Mouse (Mus musculus) neural tube, embryonic 12.5 days (tissue): ENCODE measurements around the gene Larp6. TPM values are rescaled to one million over a fixed set of nuclear protein-coding genes. Genes with fewer than 3 reads are reported as not detected.

Experiments used
- ATAC-seq: fragments of 200-750 bp; cut with Nextera tagmentation; 2 replicates; pipeline ENCODE4 v1.8.0; 2017; ENCODE audit warnings: low read depth, mild to moderate bottlenecking, moderate TSS enrichment, moderate library complexity; ENCODE audit not compliant: low FRiP score
- H3K27ac ChIP-seq: fragments of 300-500 bp; sonication (generic); 2 replicates; pipeline ENCODE4 v1.5.1; 2016
- H3K27me3 ChIP-seq: fragments of 300-500 bp; sonication (generic); replicated peaks from 2 replicates; pipeline ENCODE4 v1.6.1; 2016; ENCODE audit warnings: mild to moderate bottlenecking
- H3K36me3 ChIP-seq: fragments of 300-500 bp; sonication (generic); 2 replicates; pipeline ENCODE4 v1.6.1; 2016; ENCODE audit warnings: mild to moderate bottlenecking
- H3K4me1 ChIP-seq: fragments of 300-500 bp; sonication (generic); 2 replicates; pipeline ENCODE4 v1.6.1; 2016
- H3K4me2 ChIP-seq: fragments of 300-500 bp; sonication (generic); replicated peaks from 2 replicates; pipeline ENCODE4 v1.6.1; 2016; ENCODE audit warnings: mild to moderate bottlenecking
- H3K4me3 ChIP-seq: fragments of 300-500 bp; sonication (generic); 2 replicates; pipeline ENCODE4 v1.5.1; 2016
- H3K9ac ChIP-seq: fragments of 300-500 bp; sonication (generic); 2 replicates; pipeline ENCODE4 v1.6.1; 2016; ENCODE audit warnings: mild to moderate bottlenecking
- H3K9me3 ChIP-seq: fragments of 300-500 bp; sonication (generic); 2 replicates; pipeline ENCODE4 v1.6.1; 2016; ENCODE audit warnings: mild to moderate bottlenecking
- WGBS: fragments of 180-500 bp; shearing (Covaris S2); methylation state at CpG from one replicate; pipeline ENCODE4 v1.1.7; 2016; 5-methylcytosine and 5-hydroxymethylcytosine counted together
- polyA plus RNA-seq: library from polyadenylated mRNA; unstranded; fragments of >200 nt; fragmentation: Nextera tagmentation; extraction: Ambion mirVana; gene quantifications from 2 replicates; pipeline ENCODE4 v1.2.1, GENCODE M21; 2016

The Larp6 gene
- polyA plus RNA-seq, 1 experiment from 2014 or later = 6.0 TPM

GRCm38 (mm10) chr9:60718284-60718683, 5.5 kb downstream of the Larp6 start:
- H3K27me3 ChIP-seq = peaks cover 11% of the 10 kb centered on the region
- no peak overlapping the region for H3K27ac ChIP-seq
- ATAC-seq = no peak
- 58% methylated on average over 3 of the region's 3 CpGs for whole genome bisulfite sequencing
- no peak overlapping the region for H3K9ac ChIP-seq
- no peaks in the 10 kb centered on the region for H3K9me3 ChIP-seq
- H3K4me1 ChIP-seq = peaks cover 6% of the 10 kb centered on the region; the same call in 1 of the 2 replicates
- no peak overlapping the region for H3K4me3 ChIP-seq
- H3K4me2 ChIP-seq = no peak overlapping the region
- H3K36me3 ChIP-seq = no peaks in the 10 kb centered on the region

- no peaks in the 10 kb centered on the region for H3K9me3 ChIP-seq
- H3K36me3 ChIP-seq = no peaks in the 10 kb centered on the region
- no peak overlapping the region for H3K4me2 ChIP-seq
- no peak overlapping the region for H3K27ac ChIP-seq
- ATAC-seq = no peak
- 82% methylated on average over 3 of the region's 3 CpGs for WGBS
- no peak overlapping the region for H3K4me3 ChIP-seq
- H3K9ac ChIP-seq = no peak overlapping the region
- H3K27me3 ChIP-seq = peaks cover 6% of the 10 kb centered on the region
- H3K4me1 ChIP-seq = no peaks in the 10 kb centered on the region
These were observed 6.9 kb downstream of the Larp6 start for GRCm38 (mm10) chr9:60719687-60720086.

DNA sequence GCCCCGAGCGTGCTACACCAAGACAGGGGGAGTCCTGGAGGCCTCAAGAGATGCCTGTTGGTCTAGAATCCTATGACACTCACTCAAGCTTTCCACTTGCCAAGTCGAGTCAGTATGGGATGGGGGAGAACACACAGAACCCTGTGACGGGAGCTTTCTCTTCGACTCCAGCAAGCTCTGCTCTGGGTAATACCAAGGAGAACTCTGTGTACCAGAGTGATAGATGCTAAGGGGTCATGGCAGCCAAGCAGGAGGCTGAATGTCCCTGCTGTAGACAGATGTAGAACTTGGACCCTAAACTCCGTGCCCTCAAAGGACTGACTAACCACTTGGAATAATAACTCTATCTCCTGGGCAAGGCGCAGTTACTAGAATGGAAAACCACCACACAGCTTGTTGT, 12.2 kb downstream of the Larp6 start:
- H3K9me3 ChIP-seq = no peaks in the 10 kb centered on the region
- no peaks in the 10 kb centered on the region for H3K36me3 ChIP-seq
- ATAC-seq = no peak
- no peak overlapping the region for H3K27ac ChIP-seq
- H3K4me1 ChIP-seq = no peaks in the 10 kb centered on the region
- no peak overlapping the region for H3K9ac ChIP-seq
- 93% methylated on average over 7 of the region's 7 CpGs for WGBS
- no peaks in the 10 kb centered on the region for H3K27me3 ChIP-seq
- no peak overlapping the region for H3K4me3 ChIP-seq
- H3K4me2 ChIP-seq = no peak overlapping the region

DNA sequence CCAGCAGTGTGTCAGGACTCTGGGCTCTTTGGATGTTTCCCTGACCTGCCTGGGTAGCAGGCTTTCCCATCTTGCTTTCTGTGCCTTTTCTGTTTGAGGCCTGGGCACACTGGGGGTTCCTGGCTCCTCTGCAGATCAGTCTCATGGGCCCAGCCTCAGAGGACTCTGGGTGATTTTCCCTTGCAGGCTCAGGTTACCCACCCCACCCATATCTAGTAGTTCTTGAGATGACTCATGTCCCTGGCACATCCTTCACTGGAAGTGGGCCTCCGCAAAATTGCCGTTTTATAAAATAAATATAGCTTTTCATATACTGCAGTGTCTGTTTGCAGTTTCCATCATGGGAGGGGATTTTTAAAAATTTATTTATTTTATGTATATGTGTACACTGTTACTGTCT, 21.5 kb downstream of the Larp6 start:
- no peak overlapping the region for H3K4me2 ChIP-seq
- no peaks in the 10 kb centered on the region for H3K4me1 ChIP-seq
- no peak overlapping the region for H3K9ac ChIP-seq
- no peaks in the 10 kb centered on the region for H3K27me3 ChIP-seq
- ATAC-seq = no peak
- peaks cover 4% of the 10 kb centered on the region; the same call in 1 of the 2 replicates for H3K36me3 ChIP-seq
- no peak overlapping the region for H3K27ac ChIP-seq
- no peaks in the 10 kb centered on the region for H3K9me3 ChIP-seq
- WGBS = 96% methylated on average over 2 of the region's 2 CpGs
- no peak overlapping the region for H3K4me3 ChIP-seq

DNA sequence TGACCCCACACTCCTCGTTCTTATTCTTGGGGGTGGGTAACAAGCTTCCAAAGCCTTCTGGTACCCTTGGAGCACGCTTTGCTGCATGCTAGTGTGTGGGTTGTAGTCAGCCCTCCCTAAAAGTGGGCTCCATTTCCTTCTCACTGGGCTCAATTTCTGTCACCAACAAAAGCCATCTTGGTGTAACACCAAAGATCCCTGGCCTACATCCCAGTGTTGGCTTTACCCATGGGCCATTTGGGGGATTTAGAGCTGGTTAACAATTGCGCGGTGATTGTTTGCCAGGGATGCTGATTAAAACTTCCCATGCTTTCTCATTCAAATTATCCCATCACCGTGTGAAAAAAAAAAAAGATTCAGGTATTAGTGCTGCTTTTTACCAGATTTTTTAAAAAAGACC, 26.3 kb downstream of the Larp6 start:
- H3K4me2 ChIP-seq = no peak overlapping the region
- H3K27me3 ChIP-seq = no peaks in the 10 kb centered on the region
- H3K9ac ChIP-seq = no peak overlapping the region
- H3K4me1 ChIP-seq = no peaks in the 10 kb centered on the region
- no peak overlapping the region for H3K4me3 ChIP-seq
- WGBS = 89% methylated on average over 5 of the region's 5 CpGs
- H3K36me3 ChIP-seq = peaks cover 4% of the 10 kb centered on the region; the same call in 1 of the 2 replicates
- H3K9me3 ChIP-seq = no peaks in the 10 kb centered on the region
- no peak overlapping the region for H3K27ac ChIP-seq
- no peak for ATAC-seq

DNA sequence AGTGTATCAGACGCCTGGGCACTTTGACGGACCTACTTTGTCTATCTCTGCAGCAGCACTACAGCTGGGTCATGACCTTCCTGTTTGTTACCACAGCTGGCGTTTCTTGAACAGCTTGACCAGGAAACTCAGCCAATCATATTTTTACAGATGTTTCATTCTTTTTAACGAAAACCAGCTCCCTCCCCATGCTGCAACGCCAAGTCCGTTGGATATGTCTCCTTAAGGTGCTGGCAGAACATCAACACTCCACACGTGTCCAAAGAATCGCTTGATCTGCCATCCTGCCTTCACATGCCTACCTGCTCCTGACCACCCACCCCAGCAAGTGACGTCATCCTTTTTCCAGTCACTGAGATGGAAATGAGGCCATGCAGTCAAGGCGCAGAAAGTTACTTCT, 28.6 kb downstream of the Larp6 start:
- ATAC-seq = no peak
- WGBS = 75% methylated on average over 10 of the region's 10 CpGs
- H3K27me3 ChIP-seq = no peaks in the 10 kb centered on the region
- no peak overlapping the region for H3K27ac ChIP-seq
- H3K4me3 ChIP-seq = no peak overlapping the region
- no peaks in the 10 kb centered on the region for H3K4me1 ChIP-seq
- H3K9ac ChIP-seq = no peak overlapping the region
- peaks cover 4% of the 10 kb centered on the region; the same call in 1 of the 2 replicates for H3K36me3 ChIP-seq
- no peaks in the 10 kb centered on the region for H3K9me3 ChIP-seq
- no peak overlapping the region for H3K4me2 ChIP-seq

DNA sequence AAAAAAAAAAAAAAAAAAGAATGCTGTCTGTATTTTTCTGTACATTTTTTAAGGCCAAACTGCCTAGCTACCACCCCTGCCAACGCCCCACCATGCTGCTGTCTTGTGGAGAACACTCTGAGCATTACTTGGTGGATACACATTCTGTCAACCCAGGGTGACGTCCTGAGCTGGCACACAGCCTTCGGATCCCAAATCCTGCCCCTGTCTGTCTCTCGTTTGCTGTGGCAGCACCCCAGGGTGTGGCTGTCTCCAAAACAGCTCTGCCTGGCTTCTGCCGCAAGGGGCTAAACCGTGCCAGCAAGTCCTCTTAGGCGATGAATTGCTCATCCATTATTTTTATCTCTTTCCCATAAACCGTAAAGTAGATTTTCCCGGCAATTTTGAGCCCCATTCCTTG, 29.7 kb downstream of the Larp6 start:
- Histone ChIP-seq H3K4me1 (no peaks in the 10 kb centered on the region), H3K9me3 (no peaks in the 10 kb centered on the region), H3K4me3 (no peak overlapping the region), H3K4me2 (no peak overlapping the region), H3K9ac (no peak overlapping the region), H3K27me3 (no peaks in the 10 kb centered on the region), H3K36me3 (no peaks in the 10 kb centered on the region), H3K27ac (no peak overlapping the region)
- ATAC-seq = no peak
- 77% methylated on average over 9 of the region's 9 CpGs for WGBS

DNA sequence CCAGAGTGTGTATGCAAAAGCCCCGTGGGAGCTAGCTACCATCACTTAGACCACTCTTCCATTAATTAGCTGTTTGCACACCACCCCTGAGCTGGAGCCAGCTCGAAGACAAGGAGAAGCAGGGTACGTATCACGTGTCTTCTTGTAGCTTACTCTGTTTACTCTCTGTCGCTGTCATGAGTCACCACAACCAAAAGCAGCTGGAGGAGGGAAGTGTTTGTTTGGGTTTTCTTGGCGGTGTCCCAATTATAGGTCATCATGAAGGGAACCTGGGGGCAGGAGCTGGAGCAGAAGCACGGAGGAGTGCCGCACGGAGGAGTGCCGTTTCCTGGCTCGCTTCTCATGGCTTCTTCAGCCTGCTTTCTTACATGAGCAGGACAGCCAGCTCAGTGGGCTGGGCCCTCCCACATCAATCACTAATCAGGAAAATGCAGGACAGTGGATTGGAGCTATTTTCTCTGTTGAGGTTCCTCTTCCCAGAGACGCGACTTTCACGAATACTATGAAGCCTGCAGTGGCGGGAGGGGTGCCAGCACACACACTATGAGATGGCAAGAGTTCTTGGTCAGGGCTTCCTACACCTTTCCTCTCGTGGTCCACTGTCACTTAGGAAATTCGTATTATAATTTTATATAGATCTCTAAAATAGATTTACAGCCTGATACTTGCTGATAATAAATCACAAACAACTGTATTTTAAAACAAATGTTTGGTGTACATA, 30.6 kb downstream of the Larp6 start:
- Histone ChIP-seq H3K4me2 (no peak overlapping the region; the same call in 1 of the 2 replicates), H3K9me3 (no peaks in the 10 kb centered on the region), H3K27me3 (no peaks in the 10 kb centered on the region), H3K4me1 (no peaks in the 10 kb centered on the region), H3K27ac (no peak overlapping the region), H3K4me3 (no peak overlapping the region), H3K36me3 (no peaks in the 10 kb centered on the region), H3K9ac (no peak overlapping the region)
- no peak for ATAC-seq
- WGBS = 73% methylated on average over 17 of the region's 17 CpGs

DNA sequence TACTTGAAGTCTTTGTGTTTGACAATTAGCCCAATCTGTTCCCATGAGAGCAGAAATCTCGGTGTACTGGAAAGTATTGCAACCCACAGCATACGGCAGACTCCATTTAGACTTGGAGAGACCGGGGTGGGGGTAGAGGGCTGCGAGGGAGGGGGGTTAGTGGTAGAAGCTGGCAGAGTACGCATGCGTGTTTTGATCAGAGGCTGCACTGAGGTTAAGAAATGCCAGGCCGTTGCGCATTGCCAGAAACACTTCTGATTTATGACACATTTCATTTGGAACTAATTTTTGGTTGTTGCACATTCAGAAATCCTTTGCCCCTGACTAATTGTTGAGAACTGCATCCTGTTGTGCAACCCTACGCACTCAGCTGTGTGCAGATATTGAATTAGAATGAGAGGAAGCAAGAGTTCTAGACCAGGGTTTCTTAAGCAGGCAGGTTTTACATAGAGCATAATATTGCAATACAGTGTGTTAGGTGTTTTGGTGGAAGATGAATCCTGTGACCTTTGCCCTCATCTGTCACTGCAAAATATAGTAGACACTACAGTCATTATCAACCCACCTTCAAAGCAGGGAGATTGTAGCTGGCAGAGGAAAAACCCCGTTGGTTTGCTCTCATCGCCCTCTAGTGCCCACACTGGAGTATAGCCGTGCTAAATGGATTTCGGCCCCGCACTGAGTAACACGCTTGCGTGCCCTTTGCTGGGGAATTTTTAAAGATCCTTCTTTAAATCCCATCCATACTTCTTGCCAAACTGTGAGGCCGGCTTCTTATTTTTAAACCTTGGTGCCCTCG, 31.6 kb downstream of the Larp6 start:
- no peak overlapping the region for H3K27ac ChIP-seq
- no peaks in the 10 kb centered on the region for H3K4me1 ChIP-seq
- WGBS = 49% methylated on average over 18 of the region's 18 CpGs

GRCm38 (mm10) chr9:60744971-60745370, 32.2 kb downstream of the Larp6 start:
- H3K9ac ChIP-seq = no peak overlapping the region
- H3K4me2 ChIP-seq = no peak overlapping the region
- H3K4me3 ChIP-seq = no peak overlapping the region
- no peaks in the 10 kb centered on the region for H3K9me3 ChIP-seq
- 66% methylated on average over 4 of the region's 4 CpGs for WGBS
- no peaks in the 10 kb centered on the region for H3K4me1 ChIP-seq
- H3K27ac ChIP-seq = no peak overlapping the region
- no peaks in the 10 kb centered on the region for H3K27me3 ChIP-seq
- H3K36me3 ChIP-seq = no peaks in the 10 kb centered on the region
- no peak for ATAC-seq

More for the DNA sequence above, 31.6 kb downstream of the Larp6 start:
- Histone ChIP-seq H3K4me2 (no peak overlapping the region), H3K9me3 (no peaks in the 10 kb centered on the region), H3K9ac (no peak overlapping the region), H3K27me3 (no peaks in the 10 kb centered on the region), H3K4me3 (no peak overlapping the region), H3K36me3 (no peaks in the 10 kb centered on the region)
- no peak for ATAC-seq

- Histone ChIP-seq H3K4me3 (no peak overlapping the region), H3K27me3 (no peaks in the 10 kb centered on the region), H3K27ac (no peak overlapping the region), H3K9ac (no peak overlapping the region), H3K4me1 (no peaks in the 10 kb centered on the region), H3K4me2 (no peak overlapping the region), H3K36me3 (no peaks in the 10 kb centered on the region), H3K9me3 (no peaks in the 10 kb centered on the region)
- ATAC-seq = no peak
- 22% methylated on average over 6 of the region's 6 CpGs for WGBS
These were observed 33.8 kb downstream of the Larp6 start for GRCm38 (mm10) chr9:60746561-60746960.

GRCm38 (mm10) chr9:60747672-60748071, 34.9 kb downstream of the Larp6 start:
- H3K36me3 ChIP-seq = no peaks in the 10 kb centered on the region
- H3K9me3 ChIP-seq = no peaks in the 10 kb centered on the region
- H3K4me2 ChIP-seq = no peak overlapping the region
- H3K27ac ChIP-seq = no peak overlapping the region
- no peak overlapping the region for H3K9ac ChIP-seq
- WGBS = 87% methylated on average over 5 of the region's 5 CpGs
- H3K4me3 ChIP-seq = no peak overlapping the region
- H3K27me3 ChIP-seq = no peaks in the 10 kb centered on the region
- no peaks in the 10 kb centered on the region for H3K4me1 ChIP-seq
- ATAC-seq = no peak
